ENCODE assay signal across 20 mouse cellular contexts in the genomic region with DNA sequence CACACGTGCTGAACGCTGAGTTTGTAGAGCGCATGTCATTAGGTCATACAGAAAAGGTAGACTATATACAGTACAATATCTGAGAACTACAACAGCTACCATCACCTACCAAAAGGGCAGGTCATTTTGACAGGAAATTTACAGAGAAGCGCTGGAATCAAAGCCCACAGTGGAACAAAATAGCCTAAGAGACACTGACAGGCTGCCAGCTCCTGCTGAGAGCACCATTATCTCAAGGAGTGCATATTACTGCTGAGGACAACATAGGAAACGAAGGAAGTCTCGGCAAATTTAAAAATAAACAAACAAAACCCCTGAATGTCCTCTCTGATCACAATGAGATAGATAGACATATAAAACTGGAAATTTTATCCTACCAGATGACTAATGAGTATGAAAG. TPM values are rescaled to one million over a fixed set of nuclear protein-coding genes. Genes with fewer than 3 reads are reported as not detected.
"Had no signal": no experiment of that assay in that cellular context is flagged by ENCODE, and none has a peak within 500 bp of the region (broad histone marks: within the 10 kb centered on the region; RNA-seq: fewer than 3 reads in every experiment).

No protein-coding gene starts in this region.

- H3K4me2 ChIP-seq: liver, embryonic 13.5 days; liver, embryonic 15.5 days; lung, embryonic 14.5 days; midbrain, embryonic 11.5 days; midbrain, embryonic 13.5 days; midbrain, embryonic 15.5 days; neural tube, embryonic 12.5 days; stomach, embryonic 15.5 days had no signal

- H3K4me1 ChIP-seq: neural tube, embryonic 12.5 days; stomach, embryonic 15.5 days had no signal

- H3K4me3 ChIP-seq: liver, embryonic 13.5 days; liver, embryonic 15.5 days; megakaryocyte, embryonic 14.5 days; midbrain, embryonic 13.5 days; midbrain, embryonic 15.5 days; neural tube, embryonic 12.5 days; stomach, embryonic 15.5 days had no signal

- H3K9me3 ChIP-seq: liver, embryonic 13.5 days; liver, embryonic 15.5 days; megakaryocyte, embryonic 14.5 days; midbrain, embryonic 13.5 days; midbrain, embryonic 15.5 days; neural tube, embryonic 12.5 days; stomach, embryonic 15.5 days had no signal

- H3K27ac ChIP-seq: liver, embryonic 13.5 days; liver, embryonic 15.5 days; macrophage; midbrain, embryonic 13.5 days; midbrain, embryonic 15.5 days; neural tube, embryonic 12.5 days; stomach, embryonic 15.5 days; stomach, postnatal 0 days had no signal

- DNase-seq: liver, embryonic 13.5 days; liver, postnatal 0 days; lung, embryonic 14.5 days; right cerebral cortex, postnatal 14 days; thymus, adult 2 months; thymus, postnatal 25 days; thymus, postnatal 4 days had no signal

- H3K27me3 ChIP-seq: liver, embryonic 13.5 days; liver, embryonic 15.5 days; megakaryocyte, embryonic 14.5 days; midbrain, embryonic 13.5 days; midbrain, embryonic 15.5 days; neural tube, embryonic 12.5 days; stomach, embryonic 15.5 days had no signal

- ATAC-seq: liver, postnatal 0 days; midbrain, embryonic 13.5 days; midbrain, embryonic 15.5 days had no signal

- H3K9ac ChIP-seq: liver, embryonic 13.5 days; liver, embryonic 15.5 days; liver, postnatal 0 days; lung, embryonic 14.5 days; midbrain, embryonic 13.5 days; midbrain, embryonic 15.5 days; neural tube, embryonic 12.5 days; stomach, embryonic 15.5 days had no signal

RNA-seq across cellular contexts. Expression of a gene that starts 20.2 kb away (rescaled TPM):
- total RNA-seq: monocyte, adult 5-6 weeks had no signal
- polyA plus RNA-seq: lung, embryonic 14.5 days; macrophage; midbrain, embryonic 11.5 days; midbrain, embryonic 13.5 days; midbrain, embryonic 15.5 days; midbrain, postnatal 0 days; neural tube, embryonic 12.5 days; neural tube, embryonic 14.5 days; stomach, postnatal 0 days; urinary bladder, adult 2 months had no signal
